Mouse (Mus musculus) thymus, adult 2 months (tissue): ENCODE measurements around the gene Cacna1c. TPM values are rescaled to one million over a fixed set of nuclear protein-coding genes. Genes with fewer than 3 reads are reported as not detected.

ENCODE experiments used
- DNase-seq: peaks from one replicate; pipeline ENCODE4 v3.0.0; 2021
- H3K27ac ChIP-seq: fragments of 200-500 bp; 2 replicates; pipeline ENCODE4 v1.5.1; 2012; ENCODE audit warnings: low read length, control low read depth; ENCODE audit not compliant: control insufficient read depth, insufficient read depth
- H3K27me3 ChIP-seq: fragments of 200-500 bp; 2 replicates; pipeline ENCODE4 v1.6.1; 2012; ENCODE audit warnings: mild to moderate bottlenecking, low read length, moderate library complexity, mixed read lengths; ENCODE audit not compliant: control insufficient read depth, insufficient read depth
- H3K36me3 ChIP-seq: fragments of 200-500 bp; 2 replicates; pipeline ENCODE4 v1.6.1; 2012; ENCODE audit warnings: mild to moderate bottlenecking, low read length, moderate library complexity; ENCODE audit not compliant: control insufficient read depth, insufficient read depth
- H3K4me1 ChIP-seq: fragments of 200-500 bp; replicated peaks from 2 replicates; pipeline ENCODE4 v1.6.1; 2012; ENCODE audit warnings: low read length; ENCODE audit not compliant: control insufficient read depth, insufficient read depth
- H3K4me3 ChIP-seq: fragments of 200-500 bp; 2 replicates; pipeline ENCODE4 v1.5.1; 2012; ENCODE audit warnings: mild to moderate bottlenecking, low read length, control low read depth, moderate library complexity; ENCODE audit not compliant: control insufficient read depth, insufficient read depth
- CTCF ChIP-seq: fragments of 200-500 bp; IDR thresholded peaks from 2 replicates; pipeline ENCODE4 v1.5.1; 2012; ENCODE audit warnings: mild to moderate bottlenecking, control low read depth, low read length, moderate library complexity, borderline replicate concordance; ENCODE audit not compliant: control insufficient read depth, poor library complexity, insufficient read depth; ENCODE audit errors: extremely low read depth
- POLR2A ChIP-seq: fragments of 200-500 bp; IDR thresholded peaks from 2 replicates; pipeline ENCODE4 v1.6.1; 2012; ENCODE audit warnings: mild to moderate bottlenecking, low read length, control low read depth, moderate library complexity; ENCODE audit not compliant: control insufficient read depth, poor library complexity, insufficient read depth; ENCODE audit errors: extremely low read depth
- WGBS: fragments of 180-500 bp; shearing (Covaris S2); methylation state at CpG from one replicate; pipeline ENCODE4 v1.1.7; 2018; 5-methylcytosine and 5-hydroxymethylcytosine counted together
- polyA plus RNA-seq: library from polyadenylated mRNA; depleted of rRNA; stranded (reverse); fragments of >200 nt; gene quantifications from 2 replicates; pipeline ENCODE4 v1.2.3, GENCODE M21; 2012

Gene Cacna1c
- polyA plus RNA-seq, 1 experiment: 4.8 TPM

GRCm38 (mm10) chr6:119128521-119128920 lies 67.7 kb downstream of the Cacna1c start:
- no peak overlapping the region for H3K4me3 ChIP-seq
- TF ChIP-seq POLR2A (no peak), CTCF (no peak)
- no peak overlapping the region for H3K27ac ChIP-seq
- H3K27me3 ChIP-seq: no peaks in the 10 kb centered on the region
- H3K36me3 ChIP-seq: no peaks in the 10 kb centered on the region
- H3K4me1 ChIP-seq: no peaks in the 10 kb centered on the region
- DNase-seq: no peak
- 90% methylated on average over 8 of the region's 8 CpGs for WGBS

- 97% methylated on average over 1 of the region's 1 CpGs for WGBS
- no peak for DNase-seq
- Histone ChIP-seq H3K27ac (no peak overlapping the region), H3K4me1 (no peaks in the 10 kb centered on the region), H3K27me3 (no peaks in the 10 kb centered on the region), H3K36me3 (no peaks in the 10 kb centered on the region), H3K4me3 (no peak overlapping the region)
- TF ChIP-seq CTCF: no peak
- TF ChIP-seq POLR2A: no peak
These were observed 68.1 kb downstream of the Cacna1c start for GRCm38 (mm10) chr6:119128076-119128475.

- Histone ChIP-seq H3K36me3 (no peaks in the 10 kb centered on the region), H3K4me3 (no peak overlapping the region), H3K4me1 (no peaks in the 10 kb centered on the region), H3K27ac (no peak overlapping the region), H3K27me3 (no peaks in the 10 kb centered on the region)
- no peak for DNase-seq
- 93% methylated on average over 3 of the region's 3 CpGs for WGBS
- no peak for TF ChIP-seq POLR2A
These were observed 69.2 kb downstream of the Cacna1c start for GRCm38 (mm10) chr6:119126991-119127390.

GRCm38 (mm10) chr6:119118371-119118770 lies 77.8 kb downstream of the Cacna1c start:
- H3K27me3 ChIP-seq: no peaks in the 10 kb centered on the region
- 60% methylated on average over 4 of the region's 4 CpGs for WGBS
- TF ChIP-seq CTCF (no peak), POLR2A (no peak)
- no peak overlapping the region for H3K4me3 ChIP-seq
- no peak overlapping the region for H3K27ac ChIP-seq
- no peaks in the 10 kb centered on the region for H3K36me3 ChIP-seq
- no peak for DNase-seq
- no peaks in the 10 kb centered on the region for H3K4me1 ChIP-seq

- Histone ChIP-seq H3K4me3 (no peak overlapping the region), H3K27me3 (no peaks in the 10 kb centered on the region), H3K27ac (no peak overlapping the region), H3K4me1 (no peaks in the 10 kb centered on the region), H3K36me3 (no peaks in the 10 kb centered on the region)
- 96% methylated on average over 3 of the region's 3 CpGs for WGBS
- TF ChIP-seq POLR2A: no peak
- no peak for TF ChIP-seq CTCF
- no peak for DNase-seq
These were observed 79.9 kb downstream of the Cacna1c start for GRCm38 (mm10) chr6:119116290-119116689.

GRCm38 (mm10) chr6:119113362-119113761 lies 82.9 kb downstream of the Cacna1c start:
- Histone ChIP-seq H3K36me3 (no peaks in the 10 kb centered on the region), H3K4me1 (peaks cover 4% of the 10 kb centered on the region; the same call in 1 of the 2 replicates), H3K4me3 (no peak overlapping the region), H3K27me3 (no peaks in the 10 kb centered on the region; the same call in 1 of the 2 replicates), H3K27ac (no peak overlapping the region)
- no peak for DNase-seq
- TF ChIP-seq CTCF (no peak), POLR2A (no peak)
- 53% methylated on average over 4 of the region's 4 CpGs for WGBS

- Histone ChIP-seq H3K4me3 (no peak overlapping the region), H3K36me3 (no peaks in the 10 kb centered on the region), H3K27ac (no peak overlapping the region), H3K27me3 (peaks cover 6% of the 10 kb centered on the region; the same call in 1 of the 2 replicates), H3K4me1 (peaks cover 6% of the 10 kb centered on the region; the same call in 1 of the 2 replicates)
- TF ChIP-seq POLR2A (no peak), CTCF (no peak)
- no peak for DNase-seq
- 91% methylated on average over 5 of the region's 5 CpGs for WGBS
These were observed 85.8 kb downstream of the Cacna1c start for GRCm38 (mm10) chr6:119110369-119110768.
